Mouse (Mus musculus): ENCODE results near the gene Mylip.

Gene Mylip

GRCm38 (mm10) chr13:45390962-45391853, 1.7 kb downstream of the Mylip start:
- no peak for DNase-seq (ENCODE audit: low spot score)

DNA sequence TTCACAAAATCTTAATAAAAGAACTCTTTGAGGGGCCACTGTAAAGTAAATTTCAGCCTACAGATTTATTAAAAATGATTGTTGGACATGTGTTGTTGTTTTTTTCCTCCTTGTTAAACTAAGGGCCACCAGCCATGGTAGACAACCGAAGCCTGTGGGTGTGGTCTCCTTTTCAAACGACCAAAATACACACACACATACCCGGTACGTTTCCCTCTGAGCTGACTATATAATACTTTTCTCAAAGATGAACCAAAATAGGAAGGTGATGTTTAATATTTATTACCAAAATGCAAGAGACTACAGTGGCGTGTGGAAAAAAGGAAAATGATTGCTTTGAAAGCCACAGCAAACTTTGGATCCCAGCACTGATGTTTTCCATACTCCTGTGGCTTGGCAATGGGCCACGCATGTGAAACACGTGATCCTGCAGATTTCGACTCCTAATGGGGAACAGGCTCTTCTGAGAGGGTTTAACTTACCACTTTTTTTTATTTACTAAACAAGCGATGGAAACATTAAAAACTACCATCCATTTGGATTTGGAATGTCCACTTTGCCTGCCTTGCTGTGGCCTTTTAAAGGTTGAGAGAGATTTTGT, 2.4 kb downstream of the Mylip start:
- DNase-seq (ENCODE audit: low spot score): no peak

DNA sequence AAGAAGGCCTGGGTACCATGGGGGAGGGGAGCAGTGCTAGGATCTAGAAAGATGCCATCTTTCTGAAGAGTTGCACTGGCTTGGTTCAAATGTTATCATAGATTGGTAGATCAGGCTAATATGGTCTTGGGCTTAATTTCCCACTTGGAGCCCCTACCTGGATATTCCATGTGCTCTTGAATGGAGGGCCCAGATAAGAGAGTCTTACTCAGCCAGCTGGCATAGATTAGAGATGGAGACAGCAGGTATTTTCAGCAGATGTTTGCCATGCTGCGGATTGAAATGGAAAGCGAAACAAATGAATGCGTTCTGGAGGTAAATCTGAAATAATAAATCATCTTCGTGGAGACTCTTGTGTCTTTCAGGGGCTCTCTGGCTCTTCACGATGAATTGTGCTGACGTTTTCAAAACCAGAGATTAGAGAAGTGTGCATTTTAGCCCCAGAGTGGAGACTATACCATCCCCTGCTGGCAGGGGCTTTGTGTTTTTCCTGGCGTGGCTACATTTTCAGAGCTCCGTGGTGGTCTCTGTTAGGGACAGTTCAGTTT, 4.8 kb downstream of the Mylip start:
- DNase-seq (ENCODE audit: low spot score): no peak

GRCm38 (mm10) chr13:45396724-45397123, 7.2 kb downstream of the Mylip start:
- DNase-seq (ENCODE audit: low spot score): no peak

DNA sequence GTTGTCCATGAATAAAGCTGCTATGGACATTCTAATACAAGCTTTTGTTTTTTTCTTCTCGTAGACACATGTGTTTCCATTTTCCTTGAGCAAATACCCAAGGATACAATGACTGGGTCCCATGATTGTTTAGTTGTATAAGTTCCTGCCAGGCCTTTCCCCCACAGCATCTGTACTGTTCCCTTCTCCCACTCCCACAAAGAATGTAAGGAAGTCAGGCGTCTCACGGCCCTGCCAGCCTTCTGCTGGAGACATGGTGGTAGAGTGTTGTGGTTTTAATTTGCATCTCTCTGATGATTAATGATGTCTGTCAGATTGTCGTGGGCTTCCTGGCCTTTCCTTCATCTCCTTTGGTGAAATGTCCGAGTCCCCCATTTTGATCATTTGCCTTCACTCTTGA, 7.7 kb downstream of the Mylip start:
- DNase-seq (ENCODE audit: low spot score): no peak

DNA sequence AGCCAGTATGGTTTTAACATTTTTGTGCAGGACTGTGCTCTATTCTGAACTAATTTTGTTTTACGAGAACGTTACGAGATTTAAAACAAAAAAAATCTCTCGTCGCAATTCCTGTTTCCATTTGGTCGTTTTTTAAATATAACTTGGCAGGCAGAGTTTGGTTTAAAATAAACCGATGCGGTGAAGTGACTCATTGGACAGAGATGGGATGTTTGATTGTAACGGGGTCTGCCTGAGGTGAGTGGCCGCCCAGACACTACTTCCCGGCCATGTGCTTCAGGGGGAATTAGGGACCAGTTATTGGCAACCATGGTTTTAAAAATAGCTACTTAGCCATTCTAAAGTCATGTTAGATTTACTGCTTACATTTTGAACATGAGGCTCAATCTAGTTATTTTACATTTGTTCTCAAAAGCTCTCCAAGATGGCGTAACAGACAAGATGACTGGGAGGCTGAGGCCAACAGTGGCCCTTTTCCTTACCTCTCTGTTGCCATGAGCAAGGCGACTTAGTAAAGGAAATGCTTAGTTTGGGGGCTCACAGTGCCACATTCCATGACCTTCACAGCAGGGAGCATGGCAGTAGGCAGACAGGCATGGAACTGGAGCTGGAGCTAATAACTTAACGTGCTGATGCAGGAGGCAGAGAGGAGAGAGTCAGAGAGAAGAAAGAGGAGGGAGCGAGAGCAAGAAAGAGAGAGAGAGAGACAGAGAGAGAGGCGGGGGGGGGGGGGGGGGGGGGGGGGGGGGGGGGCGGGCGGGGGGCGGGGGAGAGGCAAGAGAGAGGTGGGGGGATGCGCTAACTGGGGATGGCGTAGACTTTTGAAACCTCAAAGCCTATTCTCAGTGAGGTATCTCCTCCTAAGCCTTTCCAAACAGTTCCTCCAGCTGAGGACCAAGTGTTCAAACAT, 8.6 kb downstream of the Mylip start:
- DNase-seq (ENCODE audit: low spot score): no peak

DNA sequence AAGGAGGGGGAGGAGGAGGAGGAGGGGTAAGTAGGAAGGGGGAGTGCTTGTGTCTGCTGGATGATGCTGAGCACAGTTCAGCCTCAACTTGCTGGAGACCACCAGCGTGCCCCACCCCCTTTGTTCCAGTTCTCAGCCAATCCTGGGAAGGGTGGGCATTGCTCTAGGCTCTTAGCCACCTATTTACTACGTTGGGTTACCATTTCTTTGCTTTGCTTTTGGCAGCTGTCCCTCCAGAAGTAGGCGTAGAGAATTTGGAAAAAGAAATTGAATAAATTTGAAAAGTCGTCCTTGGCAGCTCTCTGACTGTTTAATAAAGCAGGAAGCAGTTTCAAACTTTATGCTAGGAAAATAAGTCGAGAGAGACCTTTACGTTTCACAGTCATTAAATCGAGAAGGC, 11.2 kb downstream of the Mylip start:
- DNase-seq (ENCODE audit: low spot score): no peak

DNA sequence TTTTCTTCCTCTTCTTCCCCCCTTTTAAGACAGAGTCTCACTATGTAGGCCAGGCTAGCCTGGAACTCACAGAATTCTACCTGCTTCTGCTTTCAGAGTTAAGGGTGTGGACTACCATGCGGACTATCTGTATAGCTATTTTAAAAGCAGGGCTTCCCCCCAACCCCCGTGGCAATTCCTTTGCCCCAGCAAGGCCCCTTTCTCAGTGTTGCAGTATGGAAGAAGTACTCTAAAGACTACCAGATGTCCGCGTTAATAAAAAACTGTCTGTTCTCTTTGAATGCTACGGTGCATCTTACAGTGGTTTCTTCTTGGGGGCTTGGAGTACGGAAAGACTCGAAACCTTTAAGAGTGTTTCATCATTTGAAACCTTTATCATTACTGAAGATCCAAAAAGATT, 12.3 kb downstream of the Mylip start:
- no peak for DNase-seq (ENCODE audit: low spot score)

- DNase-seq (ENCODE audit: low spot score): no peak
Measured at GRCm38 (mm10) chr13:45402316-45403039, 12.9 kb downstream of the Mylip start.

GRCm38 (mm10) chr13:45404269-45404668, 14.7 kb downstream of the Mylip start:
- DNase-seq (ENCODE audit: low spot score): peak; percentile 85

DNA sequence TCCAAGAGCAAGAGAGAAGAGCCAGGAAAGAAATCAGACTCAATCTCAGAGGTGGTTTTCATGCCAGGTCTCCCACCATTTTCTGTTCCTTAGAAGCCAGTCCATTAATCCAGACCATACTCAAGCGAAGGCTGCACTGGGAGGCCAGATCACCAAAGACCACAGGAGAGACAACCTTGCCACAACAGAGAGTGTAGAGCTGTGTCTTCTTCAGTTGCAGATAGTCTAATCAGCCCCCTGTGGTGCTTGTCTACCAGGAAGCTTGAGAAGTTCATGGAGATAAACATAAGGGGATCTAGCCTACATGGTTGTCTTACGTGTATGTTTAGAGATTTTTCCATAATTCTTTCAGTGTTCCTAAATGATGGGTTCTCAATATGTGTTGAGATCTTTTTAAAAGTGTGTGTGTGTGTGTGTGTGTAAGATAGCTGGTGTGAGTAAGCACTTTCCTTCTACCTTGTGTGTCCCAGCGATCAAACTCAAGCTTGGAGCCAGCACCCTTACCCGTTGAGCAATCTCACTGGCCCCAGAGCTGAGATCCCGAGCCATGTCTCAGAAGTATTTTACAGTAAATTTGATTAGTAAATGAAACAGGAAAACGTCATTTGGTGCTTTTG, 15.8 kb downstream of the Mylip start:
- no peak for DNase-seq (ENCODE audit: low spot score)

DNA sequence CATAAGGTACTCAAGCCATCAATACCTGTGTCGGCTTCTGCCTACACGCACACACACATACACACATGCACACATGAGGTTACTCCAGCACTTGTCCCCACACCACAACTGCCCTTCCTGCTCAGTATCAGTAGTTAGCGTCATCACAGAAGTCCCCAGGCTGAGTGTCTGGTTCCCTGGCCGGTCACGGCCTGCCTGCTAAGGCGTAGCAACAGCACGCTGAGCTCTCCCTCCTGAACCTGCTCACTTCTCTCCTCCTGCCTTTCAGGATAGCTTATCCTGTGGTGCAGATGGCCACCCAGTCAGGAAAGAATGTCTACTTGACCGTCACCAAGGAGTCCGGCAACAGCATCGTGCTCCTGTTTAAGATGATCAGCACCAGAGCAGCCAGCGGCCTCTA, 16.7 kb downstream of the Mylip start:
- no peak for DNase-seq (ENCODE audit: low spot score)

DNA sequence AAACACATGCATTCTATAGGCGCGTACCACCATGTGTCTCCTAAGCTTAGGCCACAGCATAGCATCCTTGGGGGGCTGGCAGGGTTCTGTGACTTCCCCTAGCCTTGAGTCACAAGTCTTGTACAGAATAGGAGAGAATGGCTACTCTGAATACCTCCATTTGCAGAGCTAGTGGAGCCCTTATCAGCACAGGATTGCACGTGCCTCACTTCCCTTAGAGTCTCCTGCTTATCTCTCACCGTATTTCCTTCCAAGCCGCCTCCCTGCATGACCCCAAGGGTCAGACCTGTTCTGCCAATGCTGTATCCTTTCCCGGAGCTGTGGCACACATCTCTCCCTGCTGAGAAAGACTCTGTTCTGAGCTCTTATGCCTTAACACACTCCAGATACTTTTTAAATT, 17.2 kb downstream of the Mylip start:
- no peak for DNase-seq (ENCODE audit: low spot score)

DNA sequence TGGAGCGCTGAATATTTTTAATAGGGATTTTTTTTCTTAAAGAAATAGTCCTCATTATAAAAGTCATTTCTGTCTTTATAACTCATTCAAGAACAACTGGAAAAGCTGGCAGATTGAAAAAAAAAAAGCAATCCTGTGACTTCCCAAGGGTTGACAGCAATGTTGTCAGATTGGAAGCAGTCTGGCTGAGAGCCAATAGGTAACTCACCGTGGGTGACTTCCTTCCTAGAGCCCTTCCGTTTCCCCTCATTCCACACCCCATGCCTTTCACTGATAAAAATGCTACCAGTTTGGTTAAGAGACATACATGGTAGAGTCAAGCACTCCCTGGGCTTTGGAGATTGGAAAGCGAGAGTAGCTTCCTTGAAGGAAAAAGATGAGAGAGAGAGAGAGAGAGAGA, 21.4 kb downstream of the Mylip start:
- DNase-seq (ENCODE audit: low spot score): no peak

DNA sequence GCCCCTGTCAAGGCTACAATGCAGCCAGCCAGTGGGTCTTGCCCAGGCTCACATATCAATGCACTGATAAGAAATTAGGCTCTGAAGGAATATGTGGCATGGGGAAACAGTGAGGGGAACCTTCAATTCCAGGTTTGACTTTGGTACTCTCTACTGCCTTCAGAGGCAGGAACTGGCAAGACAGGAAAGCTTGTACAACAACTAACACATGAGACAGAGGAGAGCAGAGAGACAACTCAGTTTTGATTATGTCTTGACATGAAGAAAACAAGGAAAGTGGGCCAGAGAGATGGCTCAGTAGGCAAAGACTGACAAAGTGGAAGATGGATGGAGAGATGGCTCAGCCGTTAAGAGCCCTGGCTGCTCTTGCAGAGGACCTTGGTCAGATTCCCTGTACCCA, 23.5 kb downstream of the Mylip start:
- no peak for DNase-seq (ENCODE audit: low spot score)

DNA sequence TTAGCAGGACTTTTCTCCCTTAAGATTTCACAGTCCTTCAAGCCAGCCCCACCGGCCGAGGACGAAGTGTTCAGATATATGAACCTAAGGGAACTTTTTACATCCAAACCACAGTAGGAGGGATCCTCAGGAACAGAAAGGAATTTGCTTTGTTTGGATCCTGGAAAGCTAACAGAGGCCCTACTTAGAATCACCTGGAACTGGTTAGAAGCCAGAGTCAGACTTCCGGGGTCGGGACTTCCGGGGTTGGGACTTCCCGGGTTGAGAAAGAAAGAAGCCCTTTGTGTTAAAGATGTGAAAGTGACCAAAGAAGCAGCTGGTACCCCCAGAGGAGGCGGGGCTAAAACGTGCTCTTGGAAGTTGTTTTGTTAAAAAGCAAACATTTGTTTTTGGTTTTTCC, 24.5 kb downstream of the Mylip start:
- no peak for DNase-seq (ENCODE audit: low spot score)

DNA sequence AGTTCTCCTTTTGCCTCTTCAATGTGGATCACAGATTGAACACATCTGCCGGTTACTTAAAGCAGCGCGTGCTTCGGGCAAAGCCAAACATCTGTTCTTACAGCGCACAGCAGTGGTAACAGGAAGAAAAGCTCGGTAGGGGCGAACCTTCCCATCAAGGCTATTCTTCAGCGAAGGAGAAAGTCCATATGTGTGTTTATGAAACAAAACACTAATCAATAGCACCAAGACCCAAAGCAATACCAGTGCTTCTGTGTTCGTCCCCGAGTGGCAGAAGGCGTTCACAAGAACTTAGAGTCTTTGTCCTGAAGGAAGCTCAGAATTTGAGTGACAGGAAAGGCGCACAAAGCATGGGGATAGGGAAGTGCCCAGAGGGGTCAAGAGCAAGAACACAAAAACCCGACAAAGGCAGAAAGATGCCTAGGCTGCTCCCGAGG, 27.1 kb downstream of the Mylip start:
- DNase-seq (ENCODE audit: low spot score): no peak

- no peak for DNase-seq (ENCODE audit: low spot score)
Measured at GRCm38 (mm10) chr13:45418986-45419385, 29.4 kb downstream of the Mylip start.

DNA sequence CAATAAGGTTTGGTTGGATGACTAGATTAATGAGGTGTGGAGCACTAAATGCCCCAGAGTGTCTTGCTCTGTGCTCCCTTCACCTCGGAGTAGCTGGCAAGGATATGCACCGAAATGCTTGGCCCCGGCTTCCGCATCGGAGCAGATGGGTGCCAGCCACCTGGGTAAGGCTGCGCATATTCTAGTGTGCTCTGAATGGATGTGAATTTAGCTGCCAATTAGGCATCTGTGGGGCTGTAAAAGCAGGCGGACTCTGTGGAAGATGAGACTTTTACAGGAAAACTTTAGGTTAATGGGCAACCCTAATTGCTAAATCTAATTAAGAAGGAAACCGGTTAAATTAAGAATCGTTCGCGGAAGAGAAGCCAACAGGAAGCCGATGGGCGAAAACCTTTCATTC, 32.7 kb downstream of the Mylip start:
- DNase-seq (ENCODE audit: low spot score): no peak

GRCm38 (mm10) chr13:45422709-45423108, 33.2 kb downstream of the Mylip start:
- DNase-seq (ENCODE audit: low spot score): no peak

DNA sequence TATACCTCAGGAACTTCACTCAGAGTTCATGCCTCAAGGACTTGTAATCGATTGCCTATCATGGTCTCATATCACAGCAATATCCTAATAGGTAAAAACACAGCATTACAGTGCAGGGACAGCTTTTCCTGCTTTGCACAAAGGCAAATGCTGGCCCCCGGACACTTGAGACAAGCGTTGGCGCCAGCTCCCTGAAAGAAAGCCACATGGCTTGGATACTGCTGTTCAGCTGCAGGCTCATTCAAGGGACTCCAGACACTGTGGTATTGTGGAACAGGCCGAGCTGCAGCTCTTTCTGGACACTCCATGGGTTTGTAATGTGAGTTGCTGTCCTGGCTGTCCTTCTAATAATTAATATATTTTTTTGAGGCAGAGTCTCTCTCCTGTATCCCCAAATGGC, 34.4 kb downstream of the Mylip start:
- no peak for DNase-seq (ENCODE audit: low spot score)

Data from c-Kit-positive CD71-positive TER-119-positive erythroid progenitor cells, embryonic 14.5 days (primary cell).